Mouse (Mus musculus): ENCODE measurements around the gene Stag2. TPM values are rescaled to one million over a fixed set of nuclear protein-coding genes. Genes with fewer than 3 reads are reported as not detected.

Stag2 gene
- total and polyA plus RNA-seq, 2 experiments from 2014 or later = 14.5 to 55.3 TPM

GRCm38 (mm10) chrX:42321200-42321773 is 172.2 kb downstream of the Stag2 start:
- WGBS = 47% methylated on average over 9 of the region's 9 CpGs
- Histone ChIP-seq H3K4me3 (ENCODE audit: low read length) (no peak overlapping the region), H3K9ac (replicated peaks; ENCODE audit: low read length) (no peak overlapping the region), H3K4me2 (ENCODE audit: low read depth, low read length) (no peak overlapping the region), H3K36me3 (ENCODE audit: insufficient read depth, low read length) (no peaks in the 10 kb centered on the region), H3K27me3 (ENCODE audit: insufficient read depth, low read length) (no peaks in the 10 kb centered on the region), H3K4me1 (ENCODE audit: insufficient read depth, low read length) (no peaks in the 10 kb centered on the region), H3K27ac (no peak overlapping the region), H3K9me3 (ENCODE audit: low read length) (no peaks in the 10 kb centered on the region)
- ATAC-seq = no peak
- no peak for DNase-seq (ENCODE audit: low spot score)
- no peak for TF ChIP-seq CTCF (IDR thresholded peaks at IDR 0.05; ENCODE audit: low read depth)

GRCm38 (mm10) chrX:42324848-42325247 is 175.7 kb downstream of the Stag2 start:
- Histone ChIP-seq H3K9ac (replicated peaks; ENCODE audit: low read length) (no peak overlapping the region), H3K4me3 (ENCODE audit: low read length) (no peak overlapping the region), H3K36me3 (ENCODE audit: insufficient read depth, low read length) (no peaks in the 10 kb centered on the region), H3K4me2 (ENCODE audit: low read depth, low read length) (no peak overlapping the region), H3K9me3 (ENCODE audit: low read length) (no peaks in the 10 kb centered on the region), H3K27ac (no peak overlapping the region), H3K4me1 (ENCODE audit: insufficient read depth, low read length) (no peaks in the 10 kb centered on the region), H3K27me3 (ENCODE audit: insufficient read depth, low read length) (no peaks in the 10 kb centered on the region)
- 53% methylated on average over 3 of the region's 3 CpGs for WGBS
- DNase-seq (ENCODE audit: low spot score) (no peak), ATAC-seq (no peak)
- no peak for TF ChIP-seq CTCF (IDR thresholded peaks at IDR 0.05; ENCODE audit: low read depth)

Other genes with a start within 250 kb of the Stag2 start
- 28.3 and 34.8 TPM in 2 replicates for gene Thoc2, start 228.6 kb upstream of the Stag2 start, total RNA-seq (2014; rRNA removed)
- 60.4 and 63.5 TPM in 2 replicates for gene Thoc2, start 228.6 kb upstream of the Stag2 start, polyA plus RNA-seq (2015; fragmentation: Nextera tagmentation; extraction: Ambion mirVana)
- gene Xiap, start 89.6 kb upstream of the Stag2 start, total RNA-seq (2014; rRNA removed) = 26.6 and 27.9 TPM in 2 replicates
- gene Xiap, start 89.6 kb upstream of the Stag2 start, polyA plus RNA-seq (2015; fragmentation: Nextera tagmentation; extraction: Ambion mirVana) = 9.8 and 10.3 TPM in 2 replicates

Data from hindbrain, postnatal 0 days (tissue).